Mouse (Mus musculus): Measurements from ENCODE around the gene Bhmt2.

Bhmt2 gene

GRCm38 (mm10) chr13:93674131-93674561 lies at the start of gene Bhmt2, which contains the start of gene Dmgdh:
Gene Bhmt2 (minus strand): TSS chr13:93674302.
Gene Dmgdh (plus strand): TSS chr13:93674433.
- DNase-seq, result no peak

GRCm38 (mm10) chr13:93723455-93723854 lies 49.4 kb upstream of the Bhmt2 start:
- DNase-seq, result no peak

GRCm38 (mm10) chr13:93721916-93722315 lies 47.8 kb upstream of the Bhmt2 start:
- DNase-seq, result no peak

GRCm38 (mm10) chr13:93718948-93719347 lies 44.8 kb upstream of the Bhmt2 start:
- peak; percentile 56 for DNase-seq

GRCm38 (mm10) chr13:93717113-93717512 lies 43.0 kb upstream of the Bhmt2 start:
- DNase-seq, result no peak

- DNase-seq, result no peak
These were observed 39.7 kb upstream of the Bhmt2 start for GRCm38 (mm10) chr13:93713826-93714225.

GRCm38 (mm10) chr13:93712362-93712761 lies 38.3 kb upstream of the Bhmt2 start:
- no peak for DNase-seq

- no peak for DNase-seq
These were observed 37.1 kb upstream of the Bhmt2 start for GRCm38 (mm10) chr13:93711226-93711625.

- no peak for DNase-seq
These were observed 36.2 kb upstream of the Bhmt2 start for GRCm38 (mm10) chr13:93710325-93710724.

GRCm38 (mm10) chr13:93707271-93707670 lies 33.2 kb upstream of the Bhmt2 start:
- no peak for DNase-seq

- DNase-seq, result no peak
These were observed 31.6 kb upstream of the Bhmt2 start for GRCm38 (mm10) chr13:93705697-93706096.

- no peak for DNase-seq
These were observed 24.8 kb upstream of the Bhmt2 start for GRCm38 (mm10) chr13:93698866-93699265.

GRCm38 (mm10) chr13:93690821-93691220 lies 16.7 kb upstream of the Bhmt2 start:
- DNase-seq, result no peak

- DNase-seq, result no peak
These were observed 15.5 kb upstream of the Bhmt2 start for GRCm38 (mm10) chr13:93689566-93689965.

- DNase-seq, result no peak
These were observed 13.2 kb upstream of the Bhmt2 start for GRCm38 (mm10) chr13:93687321-93687720.

- DNase-seq, result no peak
These were observed 11.1 kb upstream of the Bhmt2 start for GRCm38 (mm10) chr13:93685226-93685625.

- no peak for DNase-seq
These were observed 9.2 kb upstream of the Bhmt2 start for GRCm38 (mm10) chr13:93683336-93683735.

GRCm38 (mm10) chr13:93676864-93677263 lies 2.8 kb upstream of the Bhmt2 start:
- DNase-seq, result no peak

- no peak for DNase-seq
These were observed 806 bp downstream of the Bhmt2 start for GRCm38 (mm10) chr13:93673296-93673695.

- no peak for DNase-seq
These were observed 1.7 kb downstream of the Bhmt2 start for GRCm38 (mm10) chr13:93672371-93672770.

GRCm38 (mm10) chr13:93667586-93667985 lies 6.5 kb downstream of the Bhmt2 start:
- no peak for DNase-seq

GRCm38 (mm10) chr13:93657941-93658340 lies 16.2 kb downstream of the Bhmt2 start:
- no peak for DNase-seq

GRCm38 (mm10) chr13:93653382-93653781 lies 20.7 kb downstream of the Bhmt2 start:
- DNase-seq, result no peak

- no peak for DNase-seq
These were observed 25.5 kb downstream of the Bhmt2 start for GRCm38 (mm10) chr13:93648387-93649130.

- DNase-seq, result no peak
These were observed 34.5 kb downstream of the Bhmt2 start for GRCm38 (mm10) chr13:93639636-93640035.

Data from thymus, postnatal 14 days (tissue).